ENCODE assay signal across 8 mouse cellular contexts in genomic region chr6:39542631-39543597, GRCm38 (mm10). TPM values are rescaled to one million over a fixed set of nuclear protein-coding genes. Genes with fewer than 3 reads are reported as not detected.
DNase-seq lines count a peak whose midpoint lies in the region; ATAC-seq and TF ChIP-seq lines count a peak whose summit lies in the region.

No protein-coding gene starts in this region.

- no peaks in the 10 kb centered on the region for H3K27me3 ChIP-seq in embryonic facial prominence, embryonic 15.5 days
- H3K27me3 ChIP-seq in heart, embryonic 13.5 days (replicated peaks) = no peaks in the 10 kb centered on the region
- no peaks in the 10 kb centered on the region for H3K27me3 ChIP-seq in kidney, embryonic 15.5 days

- peak in 1 of 2 experiments; percentile 30 for DNase-seq in layer of hippocampus, adult 2 months (ENCODE audit: low spot score in 2 of 2)
- no peak for DNase-seq in layer of hippocampus, adult 11-12 months (ENCODE audit: low spot score)
- DNase-seq in lung, adult 2 months = peak; percentile 43
- peak; percentile 69 for DNase-seq in ovary, postnatal 10 days (ENCODE audit: low spot score)

- H3K27ac ChIP-seq in layer of hippocampus, adult 2 months = peak overlapping the region; percentile 78
- peak overlapping the region; percentile 82 for H3K27ac ChIP-seq in embryonic facial prominence, embryonic 15.5 days (replicated peaks)
- peak overlapping the region; percentile 92 for H3K27ac ChIP-seq in heart, embryonic 13.5 days (replicated peaks)
- H3K27ac ChIP-seq in kidney, embryonic 15.5 days = peak overlapping the region; percentile 87

- no peak overlapping the region for H3K9ac ChIP-seq in embryonic facial prominence, embryonic 15.5 days
- peak overlapping the region; percentile 69 for H3K9ac ChIP-seq in heart, embryonic 13.5 days
- no peak overlapping the region for H3K9ac ChIP-seq in kidney, embryonic 15.5 days

- TF ChIP-seq CTCF in layer of hippocampus, adult 2 months (conservative IDR thresholded peaks at IDR 0.05) = no peak
- no peak for TF ChIP-seq CTCF in lung, adult 2 months (IDR thresholded peaks at IDR 0.05; ENCODE audit: insufficient read depth, low read length)

- H3K36me3 ChIP-seq in embryonic facial prominence, embryonic 15.5 days = no peaks in the 10 kb centered on the region
- H3K36me3 ChIP-seq in heart, embryonic 13.5 days = no peaks in the 10 kb centered on the region
- H3K36me3 ChIP-seq in kidney, embryonic 15.5 days = no peaks in the 10 kb centered on the region

- no peak overlapping the region for H3K4me3 ChIP-seq in layer of hippocampus, adult 2 months
- H3K4me3 ChIP-seq in embryonic facial prominence, embryonic 15.5 days (replicated peaks) = no peak overlapping the region
- no peak overlapping the region for H3K4me3 ChIP-seq in heart, embryonic 13.5 days
- H3K4me3 ChIP-seq in kidney, embryonic 15.5 days (replicated peaks) = no peak overlapping the region
- H3K4me3 ChIP-seq in lung, adult 2 months (replicated peaks; ENCODE audit: extremely low read depth, low read depth, low read length) = no peak overlapping the region

- H3K9me3 ChIP-seq in embryonic facial prominence, embryonic 15.5 days (replicated peaks) = no peaks in the 10 kb centered on the region
- H3K9me3 ChIP-seq in heart, embryonic 13.5 days = no peaks in the 10 kb centered on the region
- H3K9me3 ChIP-seq in kidney, embryonic 15.5 days (replicated peaks) = no peaks in the 10 kb centered on the region

- no peak overlapping the region for H3K4me2 ChIP-seq in embryonic facial prominence, embryonic 15.5 days (replicated peaks)
- peak overlapping the region; percentile 42 for H3K4me2 ChIP-seq in heart, embryonic 13.5 days
- peak overlapping the region; percentile 45 for H3K4me2 ChIP-seq in kidney, embryonic 15.5 days

- peaks cover 62% of the 10 kb centered on the region for H3K4me1 ChIP-seq in embryonic facial prominence, embryonic 15.5 days
- peaks cover 78% of the 10 kb centered on the region for H3K4me1 ChIP-seq in heart, embryonic 13.5 days
- H3K4me1 ChIP-seq in kidney, embryonic 15.5 days = peaks cover 88% of the 10 kb centered on the region
- H3K4me1 ChIP-seq in lung, adult 2 months (ENCODE audit: control insufficient read depth, insufficient read depth, low read length) = peaks cover 8% of the 10 kb centered on the region

- peak; percentile 82 for ATAC-seq in embryonic facial prominence, embryonic 15.5 days (ENCODE audit: insufficient number of reproducible peaks, low FRiP score, low TSS enrichment, low read depth)
- peak; percentile 74 for ATAC-seq in heart, embryonic 13.5 days (ENCODE audit: extremely low read depth, insufficient number of reproducible peaks, low FRiP score, low TSS enrichment)
- ATAC-seq in kidney, embryonic 15.5 days (replicated peaks; ENCODE audit: low FRiP score) = peak; percentile 89
- ATAC-seq in erythroid progenitor cell, adult 5-6 weeks (replicated peaks; ENCODE audit: low FRiP score, poor library complexity, severe bottlenecking) = no peak

- TF ChIP-seq POLR2A in lung, adult 2 months (IDR thresholded peaks at IDR 0.05; ENCODE audit: borderline replicate concordance, extremely low read depth, low read depth, low read length) = no peak

- 19% methylated on average over 15 of the region's 15 CpGs for WGBS in embryonic facial prominence, embryonic 15.5 days
- WGBS in heart, embryonic 13.5 days = 22% methylated on average over 15 of the region's 15 CpGs
- WGBS in kidney, embryonic 15.5 days = 9% methylated on average over 15 of the region's 15 CpGs
- WGBS in lung, adult 2 months = 30% methylated on average over 15 of the region's 15 CpGs

RNA-seq across cellular contexts. Expression of gene Dennd2a, which starts 14.8 kb away (rescaled TPM):
- 10 to 100 TPM; 37.0 to 38.2 TPM for total RNA-seq in layer of hippocampus, adult 2 months (2021)
- polyA plus RNA-seq in embryonic facial prominence, embryonic 15.5 days (2015; fragmentation: Nextera tagmentation; extraction: Ambion mirVana) = 21.1 and 22.7 TPM in 2 replicates
- 15.9 and 17.4 TPM in 2 replicates for polyA plus RNA-seq in heart, embryonic 13.5 days (2015; fragmentation: Nextera tagmentation; extraction: Ambion mirVana)
- 23.5 and 24.0 TPM in 2 replicates for polyA plus RNA-seq in kidney, embryonic 15.5 days (2015; fragmentation: Nextera tagmentation; extraction: Ambion mirVana)
- polyA plus RNA-seq in lung, adult 2 months (2012; rRNA removed) = 21.3 and 22.9 TPM in 2 replicates
- total RNA-seq in erythroid progenitor cell, adult 5-6 weeks (2015; ENCODE audit: low replicate concordance) = 1.3 TPM in 1 of 2 replicates, not detected in the other
- total RNA-seq in erythroid progenitor cell, adult 5-6 weeks (2017; ENCODE audit: low replicate concordance) = 0.53 TPM in 1 of 2 replicates, not detected in the other

RNA-seq across cellular contexts. Expression of gene Adck2, which starts 30.8 kb away (rescaled TPM):
- total RNA-seq in layer of hippocampus, adult 2 months (2021) = 10 to 100 TPM; 27.5 to 32.0 TPM
- polyA plus RNA-seq in embryonic facial prominence, embryonic 15.5 days (2015; fragmentation: Nextera tagmentation; extraction: Ambion mirVana) = 36.5 and 44.9 TPM in 2 replicates
- 12.6 and 14.6 TPM in 2 replicates for polyA plus RNA-seq in heart, embryonic 13.5 days (2015; fragmentation: Nextera tagmentation; extraction: Ambion mirVana)
- 27.4 TPM in 2 replicates for polyA plus RNA-seq in kidney, embryonic 15.5 days (2015; fragmentation: Nextera tagmentation; extraction: Ambion mirVana)
- polyA plus RNA-seq in lung, adult 2 months (2012; rRNA removed) = 10.9 and 11.5 TPM in 2 replicates
- total RNA-seq in erythroid progenitor cell, adult 5-6 weeks (2015; ENCODE audit: low replicate concordance) = 9.7 TPM in 1 of 2 replicates, not detected in the other
- 0.76 and 1.4 TPM in 2 replicates for total RNA-seq in erythroid progenitor cell, adult 5-6 weeks (2017; ENCODE audit: low replicate concordance)

RNA-seq across cellular contexts. Expression of gene Gm42420, which starts 42.6 kb away (rescaled TPM):
- total RNA-seq in layer of hippocampus, adult 2 months (2021) = not detected
- polyA plus RNA-seq in embryonic facial prominence, embryonic 15.5 days (2015; fragmentation: Nextera tagmentation; extraction: Ambion mirVana) = 0.83 and 1.3 TPM in 2 replicates
- 1.1 and 1.8 TPM in 2 replicates for polyA plus RNA-seq in heart, embryonic 13.5 days (2015; fragmentation: Nextera tagmentation; extraction: Ambion mirVana)
- 2.2 TPM in 1 of 2 replicates, not detected in the other for polyA plus RNA-seq in kidney, embryonic 15.5 days (2015; fragmentation: Nextera tagmentation; extraction: Ambion mirVana)
- 0.66 TPM in 1 of 2 replicates, not detected in the other for polyA plus RNA-seq in lung, adult 2 months (2012; rRNA removed)
- total RNA-seq in erythroid progenitor cell, adult 5-6 weeks (2015; ENCODE audit: low replicate concordance) = not detected in 2 replicates
- not detected in 2 replicates for total RNA-seq in erythroid progenitor cell, adult 5-6 weeks (2017; ENCODE audit: low replicate concordance)

RNA-seq across cellular contexts. Expression of gene Ndufb2, which starts 49.5 kb away (rescaled TPM):
- total RNA-seq in layer of hippocampus, adult 2 months (2021) = 100 to 1,000 TPM; 167 to 192 TPM
- 332 and 334 TPM in 2 replicates for polyA plus RNA-seq in embryonic facial prominence, embryonic 15.5 days (2015; fragmentation: Nextera tagmentation; extraction: Ambion mirVana)
- 599 and 674 TPM in 2 replicates for polyA plus RNA-seq in heart, embryonic 13.5 days (2015; fragmentation: Nextera tagmentation; extraction: Ambion mirVana)
- 347 and 379 TPM in 2 replicates for polyA plus RNA-seq in kidney, embryonic 15.5 days (2015; fragmentation: Nextera tagmentation; extraction: Ambion mirVana)
- 162 and 200 TPM in 2 replicates for polyA plus RNA-seq in lung, adult 2 months (2012; rRNA removed)
- 14.7 and 16.2 TPM in 2 replicates for total RNA-seq in erythroid progenitor cell, adult 5-6 weeks (2015; ENCODE audit: low replicate concordance)
- total RNA-seq in erythroid progenitor cell, adult 5-6 weeks (2017; ENCODE audit: low replicate concordance) = 10.5 and 24.9 TPM in 2 replicates
